Mouse (Mus musculus): Measurements from ENCODE around the gene Zfp768. TPM values are rescaled to one million over a fixed set of nuclear protein-coding genes. Genes with fewer than 3 reads are reported as not detected.

Gene Zfp768
- polyA plus RNA-seq, 1 experiment from 2014 or later: 25.5 TPM

- H3K27me3 ChIP-seq (ENCODE audit: insufficient read depth, low read length): peaks cover 14% of the 10 kb centered on the region; the same call in 1 of the 2 replicates
- H3K4me3 ChIP-seq (ENCODE audit: low read length): no peak overlapping the region
- no peak for ATAC-seq (ENCODE audit: low FRiP score, low TSS enrichment)
- H3K4me1 ChIP-seq (ENCODE audit: insufficient read depth, low read length): peaks cover 4% of the 10 kb centered on the region
- 74% methylated on average over 4 of the region's 4 CpGs for WGBS
- no peaks in the 10 kb centered on the region for H3K36me3 ChIP-seq (ENCODE audit: insufficient read depth, low read length)
- no peaks in the 10 kb centered on the region for H3K9me3 ChIP-seq (ENCODE audit: low read length)
- H3K4me2 ChIP-seq (replicated peaks; ENCODE audit: low read depth, low read length): no peak overlapping the region
- no peak overlapping the region for H3K9ac ChIP-seq (replicated peaks; ENCODE audit: low read length)
- no peak overlapping the region for H3K27ac ChIP-seq (ENCODE audit: low read length)
Measured at GRCm38 (mm10) chr7:127360265-127360664, 14.9 kb upstream of the Zfp768 start.

GRCm38 (mm10) chr7:127358472-127358871 is 13.1 kb upstream of the Zfp768 start:
- Histone ChIP-seq H3K4me2 (replicated peaks; ENCODE audit: low read depth, low read length) (no peak overlapping the region), H3K9ac (replicated peaks; ENCODE audit: low read length) (no peak overlapping the region), H3K4me3 (ENCODE audit: low read length) (no peak overlapping the region), H3K4me1 (ENCODE audit: insufficient read depth, low read length) (peaks cover 3% of the 10 kb centered on the region), H3K36me3 (ENCODE audit: insufficient read depth, low read length) (no peaks in the 10 kb centered on the region), H3K27ac (ENCODE audit: low read length) (no peak overlapping the region), H3K27me3 (ENCODE audit: insufficient read depth, low read length) (peaks cover 11% of the 10 kb centered on the region; the same call in 1 of the 2 replicates), H3K9me3 (ENCODE audit: low read length) (no peaks in the 10 kb centered on the region)
- no peak for ATAC-seq (ENCODE audit: low FRiP score, low TSS enrichment)
- WGBS: 74% methylated on average over 4 of the region's 4 CpGs

GRCm38 (mm10) chr7:127357871-127358270 is 12.5 kb upstream of the Zfp768 start:
- H3K4me2 ChIP-seq (replicated peaks; ENCODE audit: low read depth, low read length): no peak overlapping the region
- no peaks in the 10 kb centered on the region for H3K4me1 ChIP-seq (ENCODE audit: insufficient read depth, low read length)
- H3K36me3 ChIP-seq (ENCODE audit: insufficient read depth, low read length): no peaks in the 10 kb centered on the region
- no peak for ATAC-seq (ENCODE audit: low FRiP score, low TSS enrichment)
- no peak overlapping the region for H3K9ac ChIP-seq (replicated peaks; ENCODE audit: low read length)
- H3K4me3 ChIP-seq (ENCODE audit: low read length): no peak overlapping the region
- peaks cover 11% of the 10 kb centered on the region; the same call in 1 of the 2 replicates for H3K27me3 ChIP-seq (ENCODE audit: insufficient read depth, low read length)
- WGBS: 56% methylated on average over 2 of the region's 2 CpGs
- H3K9me3 ChIP-seq (ENCODE audit: low read length): no peaks in the 10 kb centered on the region
- no peak overlapping the region for H3K27ac ChIP-seq (ENCODE audit: low read length)

- H3K4me2 ChIP-seq (replicated peaks; ENCODE audit: low read depth, low read length): no peak overlapping the region
- WGBS: 63% methylated on average over 3 of the region's 3 CpGs
- ATAC-seq (ENCODE audit: low FRiP score, low TSS enrichment): no peak
Measured at GRCm38 (mm10) chr7:127355796-127356195, 10.4 kb upstream of the Zfp768 start.

GRCm38 (mm10) chr7:127351230-127352004 is 6.0 kb upstream of the Zfp768 start:
- peaks cover 8% of the 10 kb centered on the region for H3K4me1 ChIP-seq (ENCODE audit: insufficient read depth, low read length)
- no peak for ATAC-seq (ENCODE audit: low FRiP score, low TSS enrichment)
- no peak overlapping the region for H3K4me3 ChIP-seq (ENCODE audit: low read length)
- H3K36me3 ChIP-seq (ENCODE audit: insufficient read depth, low read length): no peaks in the 10 kb centered on the region
- H3K4me2 ChIP-seq (replicated peaks; ENCODE audit: low read depth, low read length): no peak overlapping the region
- no peak overlapping the region for H3K9ac ChIP-seq (replicated peaks; ENCODE audit: low read length)
- no peak overlapping the region for H3K27ac ChIP-seq (ENCODE audit: low read length)
- WGBS: 90% methylated on average over 5 of the region's 5 CpGs
- H3K27me3 ChIP-seq (ENCODE audit: insufficient read depth, low read length): no peaks in the 10 kb centered on the region
- no peaks in the 10 kb centered on the region for H3K9me3 ChIP-seq (ENCODE audit: low read length)

More at GRCm38 (mm10) chr7:127355796-127356195, 10.4 kb upstream of the Zfp768 start:
- H3K27ac ChIP-seq (ENCODE audit: low read length): no peak overlapping the region
- H3K36me3 ChIP-seq (ENCODE audit: insufficient read depth, low read length): no peaks in the 10 kb centered on the region
- H3K4me1 ChIP-seq (ENCODE audit: insufficient read depth, low read length): no peaks in the 10 kb centered on the region
- H3K9ac ChIP-seq (replicated peaks; ENCODE audit: low read length): no peak overlapping the region
- no peaks in the 10 kb centered on the region for H3K9me3 ChIP-seq (ENCODE audit: low read length)
- no peak overlapping the region for H3K4me3 ChIP-seq (ENCODE audit: low read length)
- peaks cover 9% of the 10 kb centered on the region; the same call in 1 of the 2 replicates for H3K27me3 ChIP-seq (ENCODE audit: insufficient read depth, low read length)

- Histone ChIP-seq H3K4me1 (ENCODE audit: insufficient read depth, low read length) (peaks cover 20% of the 10 kb centered on the region), H3K4me3 (ENCODE audit: low read length) (peak overlapping the region; percentile 79), H3K9ac (replicated peaks; ENCODE audit: low read length) (peak overlapping the region; percentile 91), H3K9me3 (ENCODE audit: low read length) (no peaks in the 10 kb centered on the region), H3K36me3 (ENCODE audit: insufficient read depth, low read length) (peaks cover 17% of the 10 kb centered on the region), H3K27me3 (ENCODE audit: insufficient read depth, low read length) (no peaks in the 10 kb centered on the region), H3K27ac (ENCODE audit: low read length) (peak overlapping the region; percentile 99; the same call in 1 of the 2 replicates), H3K4me2 (replicated peaks; ENCODE audit: low read depth, low read length) (peak overlapping the region; percentile 75)
- 13% methylated on average over 8 of the region's 8 CpGs for WGBS
- ATAC-seq (ENCODE audit: low FRiP score, low TSS enrichment): no peak
Measured at GRCm38 (mm10) chr7:127346676-127347075, 1.3 kb upstream of the Zfp768 start.

DNA sequence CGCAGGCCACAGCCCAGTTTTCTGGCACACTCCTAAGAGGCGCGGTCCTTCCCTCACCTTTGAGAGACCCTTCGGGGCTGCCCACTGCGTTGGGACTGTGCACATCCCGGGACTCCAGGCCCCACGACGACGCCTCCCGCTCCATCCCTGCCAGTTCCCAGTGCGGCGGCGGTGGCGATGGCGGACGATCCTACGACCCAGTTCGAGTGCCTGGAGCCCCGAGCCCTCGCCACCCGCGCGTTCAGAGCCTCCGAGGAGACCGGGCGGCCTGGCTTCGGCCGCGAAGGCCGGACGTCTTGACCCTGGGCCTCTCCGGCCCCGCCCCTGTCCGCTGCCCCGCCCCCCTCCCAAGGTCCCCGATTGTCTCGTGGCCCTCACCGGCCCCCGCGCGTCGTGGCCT is 297 bp downstream of the Zfp768 start:
- Histone ChIP-seq H3K9me3 (ENCODE audit: low read length) (no peaks in the 10 kb centered on the region), H3K27ac (ENCODE audit: low read length) (peak overlapping the region; percentile 99), H3K36me3 (ENCODE audit: insufficient read depth, low read length) (peaks cover 23% of the 10 kb centered on the region), H3K27me3 (ENCODE audit: insufficient read depth, low read length) (no peaks in the 10 kb centered on the region), H3K9ac (replicated peaks; ENCODE audit: low read length) (peak overlapping the region; percentile 91), H3K4me1 (ENCODE audit: insufficient read depth, low read length) (peaks cover 22% of the 10 kb centered on the region), H3K4me3 (ENCODE audit: low read length) (peak overlapping the region; percentile 79), H3K4me2 (replicated peaks; ENCODE audit: low read depth, low read length) (peak overlapping the region; percentile 75)
- ATAC-seq (ENCODE audit: low FRiP score, low TSS enrichment): peak; percentile 53
- WGBS: under 1% methylated on average over 33 of the region's 42 CpGs

GRCm38 (mm10) chr7:127344371-127344770 is 1.0 kb downstream of the Zfp768 start:
- Histone ChIP-seq H3K4me2 (replicated peaks; ENCODE audit: low read depth, low read length) (peak overlapping the region; percentile 75), H3K9ac (replicated peaks; ENCODE audit: low read length) (peak overlapping the region; percentile 91), H3K27ac (ENCODE audit: low read length) (no peak overlapping the region), H3K36me3 (ENCODE audit: insufficient read depth, low read length) (peaks cover 23% of the 10 kb centered on the region), H3K4me1 (ENCODE audit: insufficient read depth, low read length) (peaks cover 22% of the 10 kb centered on the region), H3K27me3 (ENCODE audit: insufficient read depth, low read length) (no peaks in the 10 kb centered on the region), H3K9me3 (ENCODE audit: low read length) (no peaks in the 10 kb centered on the region), H3K4me3 (ENCODE audit: low read length) (peak overlapping the region; percentile 79)
- WGBS: 90% methylated on average over 8 of the region's 8 CpGs
- ATAC-seq (ENCODE audit: low FRiP score, low TSS enrichment): no peak

DNA sequence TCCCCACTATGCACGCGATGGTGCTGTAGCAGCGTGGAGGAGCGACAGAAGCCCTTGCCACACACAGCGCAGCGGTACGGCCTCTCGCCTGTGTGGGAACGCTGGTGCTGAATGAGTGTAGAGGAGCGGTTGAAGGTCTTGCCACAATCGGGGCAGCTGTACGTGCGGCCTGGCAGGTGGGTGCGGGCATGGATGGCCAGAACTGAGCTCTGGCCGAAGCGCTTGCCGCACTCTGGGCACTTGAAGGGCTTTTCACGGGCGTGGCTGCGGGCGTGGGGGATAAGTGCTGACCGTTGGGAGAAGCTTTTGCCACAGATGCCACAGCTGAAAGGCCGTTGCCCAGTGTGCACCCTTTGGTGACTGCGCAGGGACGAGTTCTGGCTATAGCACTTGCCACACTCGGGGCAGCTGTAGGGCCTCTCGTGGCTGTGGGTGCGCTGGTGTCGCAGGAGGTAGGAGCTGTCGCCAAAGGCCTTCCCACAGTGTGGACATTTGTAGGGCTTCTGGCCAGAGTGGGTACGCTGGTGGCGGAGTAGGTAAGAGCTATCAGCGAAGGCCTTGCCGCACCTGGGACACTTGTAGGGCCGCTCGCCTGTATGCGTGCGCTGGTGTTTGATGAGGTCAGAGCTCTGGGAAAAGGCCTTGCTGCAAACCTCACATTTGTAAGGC is 1.9 kb downstream of the Zfp768 start:
- no peak for ATAC-seq (ENCODE audit: low FRiP score, low TSS enrichment)
- H3K4me3 ChIP-seq (ENCODE audit: low read length): no peak overlapping the region
- peaks cover 22% of the 10 kb centered on the region for H3K4me1 ChIP-seq (ENCODE audit: insufficient read depth, low read length)
- H3K27ac ChIP-seq (ENCODE audit: low read length): no peak overlapping the region
- peaks cover 23% of the 10 kb centered on the region for H3K36me3 ChIP-seq (ENCODE audit: insufficient read depth, low read length)
- no peaks in the 10 kb centered on the region for H3K9me3 ChIP-seq (ENCODE audit: low read length)
- 94% methylated on average over 38 of the region's 38 CpGs for WGBS
- no peaks in the 10 kb centered on the region for H3K27me3 ChIP-seq (ENCODE audit: insufficient read depth, low read length)
- H3K4me2 ChIP-seq (replicated peaks; ENCODE audit: low read depth, low read length): no peak overlapping the region
- H3K9ac ChIP-seq (replicated peaks; ENCODE audit: low read length): no peak overlapping the region

DNA sequence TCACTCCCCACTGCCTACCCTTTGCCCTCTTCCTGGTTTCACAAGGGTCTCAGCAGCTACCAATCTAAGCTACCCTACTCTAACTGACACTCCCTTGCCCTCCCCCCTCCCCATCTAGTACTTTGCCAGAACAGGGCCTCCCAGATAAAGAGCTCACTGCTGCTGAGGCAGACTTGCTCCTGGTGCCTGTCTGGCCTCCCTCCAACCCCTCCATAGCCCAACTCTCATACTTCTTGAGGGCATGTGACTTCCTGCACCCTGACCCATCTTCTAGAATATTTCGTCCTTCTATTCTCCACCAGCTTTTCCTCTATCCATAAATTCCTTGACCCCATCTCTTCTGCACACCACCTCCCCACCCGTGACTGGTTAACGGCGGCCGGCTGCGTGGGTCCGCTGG is 2.5 kb downstream of the Zfp768 start:
- no peak overlapping the region for H3K9ac ChIP-seq (replicated peaks; ENCODE audit: low read length)
- H3K4me3 ChIP-seq (ENCODE audit: low read length): no peak overlapping the region
- peaks cover 22% of the 10 kb centered on the region for H3K4me1 ChIP-seq (ENCODE audit: insufficient read depth, low read length)
- peaks cover 23% of the 10 kb centered on the region for H3K36me3 ChIP-seq (ENCODE audit: insufficient read depth, low read length)
- H3K27ac ChIP-seq (ENCODE audit: low read length): no peak overlapping the region
- no peak overlapping the region for H3K4me2 ChIP-seq (replicated peaks; ENCODE audit: low read depth, low read length)
- WGBS: 90% methylated on average over 7 of the region's 7 CpGs
- H3K27me3 ChIP-seq (ENCODE audit: insufficient read depth, low read length): no peaks in the 10 kb centered on the region
- no peaks in the 10 kb centered on the region for H3K9me3 ChIP-seq (ENCODE audit: low read length)
- no peak for ATAC-seq (ENCODE audit: low FRiP score, low TSS enrichment)
